Mouse (Mus musculus): ENCODE results near the gene Nlrc5. TPM values are rescaled to one million over a fixed set of nuclear protein-coding genes. Genes with fewer than 3 reads are reported as not detected.

The Nlrc5 gene
- polyA plus RNA-seq, 1 experiment from 2014 or later, result not detected

GRCm38 (mm10) chr8:94543981-94544380, 109.8 kb downstream of the Nlrc5 start:
- Histone ChIP-seq H3K4me2 (no peak overlapping the region), H3K9ac (ENCODE audit: low read depth, low read length) (no peak overlapping the region), H3K4me3 (ENCODE audit: low read depth, low read length) (no peak overlapping the region), H3K4me1 (replicated peaks; ENCODE audit: control insufficient read depth, insufficient read depth, low read length) (no peaks in the 10 kb centered on the region), H3K36me3 (ENCODE audit: control insufficient read depth, insufficient read depth, low read length) (no peaks in the 10 kb centered on the region), H3K27me3 (replicated peaks; ENCODE audit: control insufficient read depth, insufficient read depth, low read length) (no peaks in the 10 kb centered on the region), H3K9me3 (ENCODE audit: control insufficient read depth, low read length) (no peaks in the 10 kb centered on the region), H3K27ac (ENCODE audit: low read depth, low read length) (no peak overlapping the region)
- ATAC-seq (replicated peaks; ENCODE audit: low FRiP score), result no peak
- WGBS, result 49% methylated on average over 8 of the region's 8 CpGs
- no peak for DNase-seq (ENCODE audit: low spot score)

- no peaks in the 10 kb centered on the region for H3K27me3 ChIP-seq (replicated peaks; ENCODE audit: control insufficient read depth, insufficient read depth, low read length)
- no peak overlapping the region for H3K9ac ChIP-seq (ENCODE audit: low read depth, low read length)
- H3K9me3 ChIP-seq (ENCODE audit: control insufficient read depth, low read length), result no peaks in the 10 kb centered on the region
- no peak overlapping the region for H3K4me3 ChIP-seq (ENCODE audit: low read depth, low read length)
- DNase-seq (ENCODE audit: low spot score) (no peak), ATAC-seq (replicated peaks; ENCODE audit: low FRiP score) (no peak)
- no peak overlapping the region for H3K27ac ChIP-seq (ENCODE audit: low read depth, low read length)
- H3K4me2 ChIP-seq, result no peak overlapping the region
- peaks cover 2% of the 10 kb centered on the region; the same call in 1 of the 2 replicates for H3K4me1 ChIP-seq (replicated peaks; ENCODE audit: control insufficient read depth, insufficient read depth, low read length)
- no peaks in the 10 kb centered on the region for H3K36me3 ChIP-seq (ENCODE audit: control insufficient read depth, insufficient read depth, low read length)
- WGBS, result 73% methylated on average over 5 of the region's 5 CpGs
Observed at GRCm38 (mm10) chr8:94549041-94549440, 114.9 kb downstream of the Nlrc5 start.

- Histone ChIP-seq H3K4me2 (no peak overlapping the region), H3K4me3 (ENCODE audit: low read depth, low read length) (no peak overlapping the region), H3K27me3 (replicated peaks; ENCODE audit: control insufficient read depth, insufficient read depth, low read length) (no peaks in the 10 kb centered on the region), H3K36me3 (ENCODE audit: control insufficient read depth, insufficient read depth, low read length) (no peaks in the 10 kb centered on the region), H3K9me3 (ENCODE audit: control insufficient read depth, low read length) (no peaks in the 10 kb centered on the region), H3K27ac (ENCODE audit: low read depth, low read length) (no peak overlapping the region), H3K4me1 (replicated peaks; ENCODE audit: control insufficient read depth, insufficient read depth, low read length) (peaks cover 2% of the 10 kb centered on the region; the same call in 1 of the 2 replicates), H3K9ac (ENCODE audit: low read depth, low read length) (no peak overlapping the region)
- WGBS, result 53% methylated on average over 5 of the region's 5 CpGs
- no peak for ATAC-seq (replicated peaks; ENCODE audit: low FRiP score)
- no peak for DNase-seq (ENCODE audit: low spot score)
Observed at GRCm38 (mm10) chr8:94549482-94549881, 115.3 kb downstream of the Nlrc5 start.

GRCm38 (mm10) chr8:94549998-94550397, 115.8 kb downstream of the Nlrc5 start:
- no peaks in the 10 kb centered on the region for H3K9me3 ChIP-seq (ENCODE audit: control insufficient read depth, low read length)
- H3K4me1 ChIP-seq (replicated peaks; ENCODE audit: control insufficient read depth, insufficient read depth, low read length), result peaks cover 2% of the 10 kb centered on the region; the same call in 1 of the 2 replicates
- no peak overlapping the region for H3K9ac ChIP-seq (ENCODE audit: low read depth, low read length)
- ATAC-seq (replicated peaks; ENCODE audit: low FRiP score), result no peak
- H3K27ac ChIP-seq (ENCODE audit: low read depth, low read length), result no peak overlapping the region
- no peak overlapping the region for H3K4me3 ChIP-seq (ENCODE audit: low read depth, low read length)
- no peaks in the 10 kb centered on the region for H3K27me3 ChIP-seq (replicated peaks; ENCODE audit: control insufficient read depth, insufficient read depth, low read length)
- WGBS, result 79% methylated on average over 5 of the region's 5 CpGs
- H3K36me3 ChIP-seq (ENCODE audit: control insufficient read depth, insufficient read depth, low read length), result no peaks in the 10 kb centered on the region
- no peak overlapping the region for H3K4me2 ChIP-seq
- DNase-seq (ENCODE audit: low spot score), result no peak

- Histone ChIP-seq H3K9me3 (ENCODE audit: control insufficient read depth, low read length) (no peaks in the 10 kb centered on the region), H3K4me3 (ENCODE audit: low read depth, low read length) (no peak overlapping the region), H3K27ac (ENCODE audit: low read depth, low read length) (0 out of 2 replicates have a peak overlapping the region, but pooled peaks have one; percentile 5), H3K9ac (ENCODE audit: low read depth, low read length) (no peak overlapping the region), H3K4me2 (no peak overlapping the region), H3K4me1 (replicated peaks; ENCODE audit: control insufficient read depth, insufficient read depth, low read length) (peaks cover 2% of the 10 kb centered on the region; the same call in 1 of the 2 replicates), H3K36me3 (ENCODE audit: control insufficient read depth, insufficient read depth, low read length) (no peaks in the 10 kb centered on the region), H3K27me3 (replicated peaks; ENCODE audit: control insufficient read depth, insufficient read depth, low read length) (no peaks in the 10 kb centered on the region)
- ATAC-seq (replicated peaks; ENCODE audit: low FRiP score) (no peak), DNase-seq (ENCODE audit: low spot score) (no peak)
- 58% methylated on average over 17 of the region's 17 CpGs for WGBS
Observed at GRCm38 (mm10) chr8:94551471-94552422, 117.6 kb downstream of the Nlrc5 start.

- ATAC-seq (replicated peaks; ENCODE audit: low FRiP score) (no peak), DNase-seq (ENCODE audit: low spot score) (no peak)
- Histone ChIP-seq H3K4me2 (no peak overlapping the region), H3K4me3 (ENCODE audit: low read depth, low read length) (no peak overlapping the region), H3K36me3 (ENCODE audit: control insufficient read depth, insufficient read depth, low read length) (no peaks in the 10 kb centered on the region), H3K9ac (ENCODE audit: low read depth, low read length) (no peak overlapping the region), H3K4me1 (replicated peaks; ENCODE audit: control insufficient read depth, insufficient read depth, low read length) (peaks cover 2% of the 10 kb centered on the region; the same call in 1 of the 2 replicates), H3K9me3 (ENCODE audit: control insufficient read depth, low read length) (no peaks in the 10 kb centered on the region), H3K27me3 (replicated peaks; ENCODE audit: control insufficient read depth, insufficient read depth, low read length) (no peaks in the 10 kb centered on the region), H3K27ac (ENCODE audit: low read depth, low read length) (no peak overlapping the region)
- WGBS, result 80% methylated on average over 2 of the region's 2 CpGs
Observed at GRCm38 (mm10) chr8:94552696-94553095, 118.5 kb downstream of the Nlrc5 start.

GRCm38 (mm10) chr8:94557281-94557680, 123.1 kb downstream of the Nlrc5 start:
- no peaks in the 10 kb centered on the region for H3K36me3 ChIP-seq (ENCODE audit: control insufficient read depth, insufficient read depth, low read length)
- no peaks in the 10 kb centered on the region for H3K4me1 ChIP-seq (replicated peaks; ENCODE audit: control insufficient read depth, insufficient read depth, low read length)
- H3K9me3 ChIP-seq (ENCODE audit: control insufficient read depth, low read length), result no peaks in the 10 kb centered on the region
- no peak overlapping the region for H3K27ac ChIP-seq (ENCODE audit: low read depth, low read length)
- WGBS, result 71% methylated on average over 3 of the region's 3 CpGs
- H3K4me3 ChIP-seq (ENCODE audit: low read depth, low read length), result no peak overlapping the region
- ATAC-seq (replicated peaks; ENCODE audit: low FRiP score), result no peak
- no peak overlapping the region for H3K9ac ChIP-seq (ENCODE audit: low read depth, low read length)
- DNase-seq (ENCODE audit: low spot score), result no peak
- H3K4me2 ChIP-seq, result no peak overlapping the region
- H3K27me3 ChIP-seq (replicated peaks; ENCODE audit: control insufficient read depth, insufficient read depth, low read length), result no peaks in the 10 kb centered on the region

- ATAC-seq (replicated peaks; ENCODE audit: low FRiP score) (no peak), DNase-seq (ENCODE audit: low spot score) (no peak)
- no peaks in the 10 kb centered on the region for H3K9me3 ChIP-seq (ENCODE audit: control insufficient read depth, low read length)
- H3K27ac ChIP-seq (ENCODE audit: low read depth, low read length), result no peak overlapping the region
- no peak overlapping the region for H3K4me3 ChIP-seq (ENCODE audit: low read depth, low read length)
- no peaks in the 10 kb centered on the region for H3K36me3 ChIP-seq (ENCODE audit: control insufficient read depth, insufficient read depth, low read length)
- 73% methylated on average over 5 of the region's 5 CpGs for WGBS
- no peak overlapping the region for H3K9ac ChIP-seq (ENCODE audit: low read depth, low read length)
- H3K27me3 ChIP-seq (replicated peaks; ENCODE audit: control insufficient read depth, insufficient read depth, low read length), result no peaks in the 10 kb centered on the region
- H3K4me1 ChIP-seq (replicated peaks; ENCODE audit: control insufficient read depth, insufficient read depth, low read length), result no peaks in the 10 kb centered on the region
- H3K4me2 ChIP-seq, result no peak overlapping the region
Observed at GRCm38 (mm10) chr8:94561256-94561655, 127.1 kb downstream of the Nlrc5 start.

- no peak for ATAC-seq (replicated peaks; ENCODE audit: low FRiP score)
- Histone ChIP-seq H3K4me2 (no peak overlapping the region), H3K9me3 (ENCODE audit: control insufficient read depth, low read length) (no peaks in the 10 kb centered on the region), H3K27ac (ENCODE audit: low read depth, low read length) (no peak overlapping the region), H3K4me3 (ENCODE audit: low read depth, low read length) (no peak overlapping the region), H3K4me1 (replicated peaks; ENCODE audit: control insufficient read depth, insufficient read depth, low read length) (no peaks in the 10 kb centered on the region), H3K27me3 (replicated peaks; ENCODE audit: control insufficient read depth, insufficient read depth, low read length) (no peaks in the 10 kb centered on the region), H3K36me3 (ENCODE audit: control insufficient read depth, insufficient read depth, low read length) (no peaks in the 10 kb centered on the region), H3K9ac (ENCODE audit: low read depth, low read length) (no peak overlapping the region)
- no peak for DNase-seq (ENCODE audit: low spot score)
Observed at GRCm38 (mm10) chr8:94564421-94564820, 130.3 kb downstream of the Nlrc5 start.
